Mouse (Mus musculus): ENCODE measurements around the gene Chuk. TPM values are rescaled to one million over a fixed set of nuclear protein-coding genes. Genes with fewer than 3 reads are reported as not detected.

Gene Chuk
- polyA plus RNA-seq, 1 experiment, result not detected

DNA sequence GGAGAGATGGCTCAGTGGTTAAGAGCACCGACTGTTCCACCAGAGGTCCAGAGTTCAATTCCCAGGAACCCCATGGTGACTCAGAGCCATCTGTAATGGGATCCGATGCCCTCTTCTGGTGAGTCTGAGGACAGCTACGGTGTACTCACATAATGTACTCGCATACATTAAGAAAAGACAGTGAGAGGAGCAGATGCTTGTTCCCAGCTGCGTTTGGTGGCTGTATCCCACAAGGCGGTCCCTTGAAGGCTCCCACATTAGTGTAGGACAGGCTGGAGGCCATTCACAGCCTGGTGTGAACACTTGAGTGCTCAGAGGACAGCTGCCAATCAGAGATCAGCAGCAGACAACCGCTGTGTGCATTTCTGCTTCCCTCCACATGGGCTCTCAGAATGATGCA is 4.4 kb upstream of the Chuk start:
- no peak for TF ChIP-seq POLR2A (IDR thresholded peaks at IDR 0.05; ENCODE audit: insufficient read depth, low read depth, low read length)
- TF ChIP-seq CTCF (IDR thresholded peaks at IDR 0.05; ENCODE audit: insufficient read depth, low read depth, low read length), result no peak
- WGBS, result 59% methylated on average over 7 of the region's 7 CpGs

DNA sequence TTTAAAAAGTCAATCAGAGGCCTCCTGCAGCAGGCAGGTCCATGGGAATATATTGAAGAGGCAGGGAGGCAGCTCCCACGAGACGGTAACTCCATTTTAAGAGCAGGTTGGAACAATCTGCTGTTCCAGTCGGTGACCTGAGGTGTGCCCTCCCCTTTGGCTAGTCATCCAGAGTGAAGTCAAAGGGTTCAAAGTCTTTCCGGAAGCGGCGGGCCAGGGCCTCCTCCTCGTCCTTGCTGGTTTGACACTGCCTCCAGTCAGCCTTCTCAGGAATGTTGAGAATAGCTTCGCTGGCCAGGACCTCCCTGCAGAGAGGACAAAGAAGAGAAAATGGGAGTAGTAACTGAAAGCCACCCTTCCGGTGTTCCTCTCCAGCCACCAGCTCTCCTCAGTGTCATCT is 3.1 kb upstream of the Chuk start:
- Histone ChIP-seq H3K27ac (ENCODE audit: insufficient read depth, low read depth, low read length) (no peak overlapping the region), H3K4me1 (ENCODE audit: control insufficient read depth, insufficient read depth, low read length) (no peaks in the 10 kb centered on the region), H3K4me3 (ENCODE audit: insufficient read depth, low read depth, low read length) (no peak overlapping the region)
- TF ChIP-seq CTCF (IDR thresholded peaks at IDR 0.05; ENCODE audit: insufficient read depth, low read depth, low read length) (no peak), POLR2A (IDR thresholded peaks at IDR 0.05; ENCODE audit: insufficient read depth, low read depth, low read length) (no peak)
- 87% methylated on average over 9 of the region's 9 CpGs for WGBS

More for the DNA sequence above, 4.4 kb upstream of the Chuk start:
- no peaks in the 10 kb centered on the region for H3K4me1 ChIP-seq (ENCODE audit: control insufficient read depth, insufficient read depth, low read length)
- H3K27ac ChIP-seq (ENCODE audit: insufficient read depth, low read depth, low read length), result no peak overlapping the region
- H3K4me3 ChIP-seq (ENCODE audit: insufficient read depth, low read depth, low read length), result no peak overlapping the region

DNA sequence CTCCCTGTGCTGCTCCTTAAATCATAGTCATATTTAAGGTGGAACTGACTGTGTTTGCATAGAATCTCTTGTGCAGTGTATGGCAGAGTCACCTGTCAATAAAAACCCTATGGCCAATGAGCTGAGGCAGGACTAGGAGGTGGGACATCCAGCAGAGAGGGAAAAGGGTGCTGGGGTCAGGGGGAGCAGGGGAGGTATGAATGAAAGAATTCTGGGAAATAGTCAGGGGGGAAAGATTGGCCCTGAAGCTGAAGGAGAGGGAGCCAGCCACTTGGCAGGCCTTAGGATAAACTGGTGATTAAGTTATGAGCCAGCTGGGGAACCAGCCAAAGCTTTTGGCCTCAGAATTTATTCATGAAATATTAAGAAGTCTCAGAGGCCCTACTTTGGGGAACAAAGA is 1.7 kb upstream of the Chuk start:
- no peak for TF ChIP-seq POLR2A (IDR thresholded peaks at IDR 0.05; ENCODE audit: insufficient read depth, low read depth, low read length)
- no peak overlapping the region for H3K27ac ChIP-seq (ENCODE audit: insufficient read depth, low read depth, low read length)
- no peak overlapping the region for H3K4me3 ChIP-seq (ENCODE audit: insufficient read depth, low read depth, low read length)
- no peaks in the 10 kb centered on the region for H3K4me1 ChIP-seq (ENCODE audit: control insufficient read depth, insufficient read depth, low read length)

GRCm38 (mm10) chr19:44107661-44108521 is 611 bp upstream of the Chuk start:
- Histone ChIP-seq H3K4me1 (ENCODE audit: control insufficient read depth, insufficient read depth, low read length) (no peaks in the 10 kb centered on the region), H3K27ac (ENCODE audit: insufficient read depth, low read depth, low read length) (0 out of 2 replicates have a peak overlapping the region, but pooled peaks have one; percentile 3)
- WGBS, result 28% methylated on average over 22 of the region's 22 CpGs

GRCm38 (mm10) chr19:44104393-44104792 is 2.9 kb downstream of the Chuk start:
- Histone ChIP-seq H3K27ac (ENCODE audit: insufficient read depth, low read depth, low read length) (no peak overlapping the region), H3K4me3 (ENCODE audit: insufficient read depth, low read depth, low read length) (no peak overlapping the region), H3K4me1 (ENCODE audit: control insufficient read depth, insufficient read depth, low read length) (no peaks in the 10 kb centered on the region)
- WGBS, result 88% methylated on average over 1 of the region's 1 CpGs
- TF ChIP-seq CTCF (IDR thresholded peaks at IDR 0.05; ENCODE audit: insufficient read depth, low read depth, low read length) (no peak), POLR2A (IDR thresholded peaks at IDR 0.05; ENCODE audit: insufficient read depth, low read depth, low read length) (no peak)

More at GRCm38 (mm10) chr19:44107661-44108521, 611 bp upstream of the Chuk start:
- peak overlapping the region; percentile 91 for H3K4me3 ChIP-seq (ENCODE audit: insufficient read depth, low read depth, low read length)
- TF ChIP-seq CTCF (IDR thresholded peaks at IDR 0.05; ENCODE audit: insufficient read depth, low read depth, low read length) (no peak), POLR2A (IDR thresholded peaks at IDR 0.05; ENCODE audit: insufficient read depth, low read depth, low read length) (no peak)

DNA sequence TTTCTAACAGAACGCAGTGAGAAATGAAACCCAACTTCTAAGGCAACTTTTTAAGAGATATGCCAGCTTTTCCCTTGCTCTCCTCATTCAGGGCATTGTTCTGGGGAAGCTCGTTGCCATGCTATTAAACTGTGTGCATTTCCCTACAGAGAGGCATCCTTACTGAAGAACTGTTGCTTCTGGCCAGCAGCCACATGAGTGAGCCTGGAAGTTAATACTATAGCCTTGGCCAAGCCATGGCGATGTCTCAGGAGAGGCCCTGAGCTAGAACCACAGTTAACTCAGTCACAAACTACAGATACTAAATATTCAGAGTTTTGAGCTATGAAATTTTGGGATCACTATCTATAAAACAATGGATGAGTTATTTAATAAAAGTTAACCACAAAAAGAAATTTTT is 4.3 kb downstream of the Chuk start:
- Histone ChIP-seq H3K4me1 (ENCODE audit: control insufficient read depth, insufficient read depth, low read length) (no peaks in the 10 kb centered on the region), H3K27ac (ENCODE audit: insufficient read depth, low read depth, low read length) (no peak overlapping the region), H3K4me3 (ENCODE audit: insufficient read depth, low read depth, low read length) (no peak overlapping the region)
- TF ChIP-seq CTCF (IDR thresholded peaks at IDR 0.05; ENCODE audit: insufficient read depth, low read depth, low read length) (no peak), POLR2A (IDR thresholded peaks at IDR 0.05; ENCODE audit: insufficient read depth, low read depth, low read length) (no peak)
- 68% methylated on average over 3 of the region's 3 CpGs for WGBS

DNA sequence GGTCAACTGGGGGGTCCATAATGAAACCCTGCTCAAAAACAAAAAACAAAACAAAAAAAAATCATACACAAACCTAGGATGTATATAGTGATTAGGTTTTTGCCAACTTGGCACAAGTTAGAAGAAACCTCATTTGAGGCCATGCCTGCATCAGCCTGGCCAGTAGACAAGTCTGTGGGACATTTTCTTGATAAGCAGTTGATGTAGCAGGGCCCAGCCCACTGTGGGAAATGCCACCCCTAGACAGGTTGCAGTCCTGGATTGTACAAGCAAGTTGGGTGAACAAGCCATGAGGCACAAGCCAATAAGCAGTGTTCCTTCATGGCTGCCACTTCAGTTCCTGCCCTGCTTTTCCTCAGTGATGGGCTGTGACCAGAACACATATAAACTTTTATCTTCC is 6.4 kb downstream of the Chuk start:
- Histone ChIP-seq H3K4me1 (ENCODE audit: control insufficient read depth, insufficient read depth, low read length) (no peaks in the 10 kb centered on the region), H3K4me3 (ENCODE audit: insufficient read depth, low read depth, low read length) (no peak overlapping the region), H3K27ac (ENCODE audit: insufficient read depth, low read depth, low read length) (no peak overlapping the region)
- no peak for TF ChIP-seq CTCF (IDR thresholded peaks at IDR 0.05; ENCODE audit: insufficient read depth, low read depth, low read length)
- TF ChIP-seq POLR2A (IDR thresholded peaks at IDR 0.05; ENCODE audit: insufficient read depth, low read depth, low read length), result no peak

GRCm38 (mm10) chr19:44086278-44086677 is 21.0 kb downstream of the Chuk start:
- no peak overlapping the region for H3K4me3 ChIP-seq (ENCODE audit: insufficient read depth, low read depth, low read length)
- TF ChIP-seq CTCF (IDR thresholded peaks at IDR 0.05; ENCODE audit: insufficient read depth, low read depth, low read length) (no peak), POLR2A (IDR thresholded peaks at IDR 0.05; ENCODE audit: insufficient read depth, low read depth, low read length) (no peak)
- no peaks in the 10 kb centered on the region for H3K4me1 ChIP-seq (ENCODE audit: control insufficient read depth, insufficient read depth, low read length)
- H3K27ac ChIP-seq (ENCODE audit: insufficient read depth, low read depth, low read length), result no peak overlapping the region
- WGBS, result 20% methylated on average over 3 of the region's 3 CpGs

DNA sequence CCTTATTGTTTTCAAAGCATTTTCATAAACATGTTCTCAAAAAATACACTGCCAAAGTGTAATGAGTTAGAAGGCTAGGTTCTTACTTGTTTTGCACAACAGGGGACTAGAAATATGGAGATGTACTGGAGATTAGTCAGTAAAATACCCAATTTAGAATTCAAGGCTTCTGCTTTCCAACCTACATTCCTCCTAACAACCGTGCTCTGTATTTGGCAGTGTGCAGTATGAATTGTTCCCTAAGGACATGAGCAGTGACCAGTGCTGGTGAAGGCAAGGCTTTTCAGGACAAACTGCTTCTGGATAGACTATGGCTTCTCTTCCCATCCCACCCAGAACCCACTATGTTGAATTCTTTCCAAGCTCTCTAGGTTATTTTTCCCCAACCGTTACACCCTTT is 26.4 kb downstream of the Chuk start:
- Histone ChIP-seq H3K27ac (ENCODE audit: insufficient read depth, low read depth, low read length) (no peak overlapping the region), H3K4me1 (ENCODE audit: control insufficient read depth, insufficient read depth, low read length) (no peaks in the 10 kb centered on the region), H3K4me3 (ENCODE audit: insufficient read depth, low read depth, low read length) (no peak overlapping the region)
- 84% methylated on average over 2 of the region's 2 CpGs for WGBS
- TF ChIP-seq CTCF (IDR thresholded peaks at IDR 0.05; ENCODE audit: insufficient read depth, low read depth, low read length) (no peak), POLR2A (IDR thresholded peaks at IDR 0.05; ENCODE audit: insufficient read depth, low read depth, low read length) (no peak)
